ENCODE assay signal across 19 mouse cellular contexts in genomic region chr10:76802500-76802885, GRCm38 (mm10).
DNase-seq lines count a peak whose midpoint lies in the region; ATAC-seq and TF ChIP-seq lines count a peak whose summit lies in the region.
"Had no signal": no experiment of that assay in that cellular context is flagged by ENCODE, and none has a peak within 500 bp of the region (broad histone marks: within the 10 kb centered on the region; RNA-seq: fewer than 3 reads in every experiment).

No protein-coding gene starts in this region.

- no peak for TF ChIP-seq CTCF in gastrocnemius, adult 2 months (IDR thresholded peaks at IDR 0.05)
- no peak for TF ChIP-seq CTCF in midbrain, postnatal 0 days (IDR thresholded peaks at IDR 0.05)

- no peak overlapping the region for H3K4me2 ChIP-seq in midbrain, postnatal 0 days (ENCODE audit: low read depth, low read length, poor library complexity, severe bottlenecking)
- H3K4me2 ChIP-seq in midbrain, embryonic 16.5 days (ENCODE audit: low read length), result no peak overlapping the region
- H3K4me2 ChIP-seq: embryonic facial prominence, embryonic 13.5 days; forebrain, embryonic 13.5 days; heart, embryonic 11.5 days; neural tube, embryonic 13.5 days had no signal

- intact Hi-C loops in gastrocnemius, adult 2 months (cut with DNase I), result no loop called here
- intact Hi-C loops in gastrocnemius, postnatal 36 days (cut with DNase I), result no loop called here

- H3K27ac ChIP-seq in gastrocnemius, adult 2 months, result peak overlapping the region; percentile 61
- 0 out of 2 replicates have a peak overlapping the region, but pooled peaks have one; percentile 21 for H3K27ac ChIP-seq in midbrain, postnatal 0 days (ENCODE audit: low read depth, low read length)
- H3K27ac ChIP-seq in midbrain, embryonic 16.5 days (ENCODE audit: low read length), result no peak overlapping the region
- H3K27ac ChIP-seq: embryonic facial prominence, embryonic 13.5 days; forebrain, embryonic 13.5 days; neural tube, embryonic 13.5 days had no signal

- no peak for ATAC-seq in midbrain, postnatal 0 days (ENCODE audit: low FRiP score)
- no peak for ATAC-seq in midbrain, embryonic 16.5 days
- ATAC-seq: forebrain, embryonic 13.5 days; intestine, postnatal 0 days had no signal

- H3K27me3 ChIP-seq in midbrain, postnatal 0 days (ENCODE audit: insufficient read depth, low read length), result no peaks in the 10 kb centered on the region
- H3K27me3 ChIP-seq in midbrain, embryonic 16.5 days (ENCODE audit: control insufficient read depth, insufficient read depth, low read depth, low read length), result no peaks in the 10 kb centered on the region
- H3K27me3 ChIP-seq: embryonic facial prominence, embryonic 13.5 days; forebrain, embryonic 13.5 days; neural tube, embryonic 13.5 days had no signal

- H3K36me3 ChIP-seq in midbrain, postnatal 0 days (ENCODE audit: insufficient read depth, low read length), result peaks cover 3% of the 10 kb centered on the region; the same call in 1 of the 2 replicates
- H3K36me3 ChIP-seq in midbrain, embryonic 16.5 days (ENCODE audit: control insufficient read depth, insufficient read depth, low read length), result 0 out of 2 replicates have a peak, but pooled peaks cover 3% of the 10 kb centered on the region

- H3K4me1 ChIP-seq in midbrain, postnatal 0 days (ENCODE audit: insufficient read depth, low read length), result peaks cover 4% of the 10 kb centered on the region; the same call in 1 of the 2 replicates
- peaks cover 7% of the 10 kb centered on the region for H3K4me1 ChIP-seq in midbrain, embryonic 16.5 days (ENCODE audit: control insufficient read depth, insufficient read depth, low read length)
- H3K4me1 ChIP-seq: forebrain, embryonic 13.5 days had no signal

- peak; percentile 43 for DNase-seq in cerebellum, adult 11 months
- no peak for DNase-seq in cerebellum, adult 9-11 months
- DNase-seq in gastrocnemius, adult 2 months, result no peak
- DNase-seq in gastrocnemius, postnatal 36 days, result no peak
- no peak for DNase-seq in midbrain, postnatal 0 days (ENCODE audit: low spot score)
- DNase-seq in urinary bladder, postnatal 4 days (ENCODE audit: low spot score in 2 of 2), result no peak
- DNase-seq in kidney, postnatal 36 days, result no peak
- DNase-seq: embryo, embryonic 11 days; midbrain, embryonic 14.5 days; thymus, adult 2 months; thymus, postnatal 4 days had no signal

- 86% methylated on average over 4 of the region's 4 CpGs for WGBS in midbrain, postnatal 0 days
- 91% methylated on average over 4 of the region's 4 CpGs for WGBS in midbrain, embryonic 16.5 days

- no peak overlapping the region for H3K4me3 ChIP-seq in gastrocnemius, adult 2 months
- H3K4me3 ChIP-seq in midbrain, postnatal 0 days (ENCODE audit: low read depth, low read length), result no peak overlapping the region
- H3K4me3 ChIP-seq in midbrain, embryonic 16.5 days (ENCODE audit: low read depth, low read length), result no peak overlapping the region
- H3K4me3 ChIP-seq: embryonic facial prominence, embryonic 13.5 days; erythroblast, embryonic 14.5 days; forebrain, embryonic 13.5 days; myocyte; neural tube, embryonic 13.5 days had no signal

- no peak overlapping the region for H3K9ac ChIP-seq in midbrain, postnatal 0 days (replicated peaks; ENCODE audit: low read length, poor library complexity, severe bottlenecking)
- H3K9ac ChIP-seq in midbrain, embryonic 16.5 days (ENCODE audit: low read depth, low read length), result no peak overlapping the region
- H3K9ac ChIP-seq: embryonic facial prominence, embryonic 13.5 days; forebrain, embryonic 13.5 days; neural tube, embryonic 13.5 days had no signal

- H3K9me3 ChIP-seq in midbrain, postnatal 0 days (ENCODE audit: low read length), result no peaks in the 10 kb centered on the region
- H3K9me3 ChIP-seq in midbrain, embryonic 16.5 days (replicated peaks; ENCODE audit: control insufficient read depth, low read length, poor library complexity, severe bottlenecking), result no peaks in the 10 kb centered on the region
- H3K9me3 ChIP-seq: embryonic facial prominence, embryonic 13.5 days; forebrain, embryonic 13.5 days; neural tube, embryonic 13.5 days had no signal
